Mouse (Mus musculus) embryo, embryonic 10 days (tissue): ENCODE data around the gene B3galnt1.
"Not testable (repeated sequence)": the region's sequence is repeated elsewhere in the genome, so short reads cannot be mapped to it uniquely, and the experiment has no call there.

Experiments used
- DNase-seq: peaks from one replicate; pipeline ENCODE4 v3.0.0-alpha.2; 2015; ENCODE audit warnings: low spot score

The B3galnt1 gene

DNA sequence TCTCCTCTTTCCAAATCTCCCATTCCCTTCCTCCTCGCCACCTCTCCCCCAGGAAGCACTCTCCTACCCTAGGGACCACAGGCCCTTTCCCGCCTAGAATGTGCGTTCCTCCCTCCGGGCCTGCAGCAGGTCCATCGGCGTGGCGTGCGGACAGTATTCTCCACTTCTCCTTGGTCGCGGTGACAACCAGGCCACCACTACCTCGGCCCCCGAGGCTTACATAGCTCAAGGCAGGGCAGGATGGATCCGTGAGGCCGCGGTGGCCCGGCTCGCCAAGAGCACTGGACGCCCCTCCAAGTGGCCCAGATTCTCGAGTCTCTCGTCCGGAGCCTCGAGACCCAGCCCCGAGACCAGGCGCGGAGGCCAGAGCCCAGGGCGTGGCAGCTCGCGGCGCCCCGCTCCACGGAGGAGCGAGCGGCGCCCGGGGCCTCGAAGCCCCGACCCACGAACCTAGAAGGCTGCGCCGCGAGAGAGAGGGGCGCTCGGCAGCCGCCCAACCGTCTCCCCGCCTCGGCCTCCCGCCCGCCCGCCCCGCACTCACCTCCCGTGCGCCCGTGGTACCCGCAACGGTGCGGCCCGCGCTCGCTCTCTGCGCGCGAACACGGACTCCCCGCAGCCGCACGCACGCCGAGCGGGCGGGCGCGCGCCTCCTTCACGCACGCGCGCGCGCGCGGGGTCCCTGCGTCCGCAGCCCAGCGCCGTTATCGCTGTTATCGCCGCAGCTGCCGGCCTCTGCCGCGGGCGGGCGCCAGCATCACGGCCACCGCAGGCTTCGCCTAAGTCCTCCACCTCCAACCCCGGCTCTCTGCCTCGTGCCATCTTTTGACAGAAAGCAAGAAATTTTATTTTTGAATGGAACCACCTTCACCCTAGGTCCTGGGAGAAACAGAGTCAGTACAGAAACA, at the start of gene B3galnt1:
TSS of gene B3galnt1 (minus strand) at position 700 of the 905 bp plus-strand sequence.
- peak; percentile 76 for DNase-seq

DNA sequence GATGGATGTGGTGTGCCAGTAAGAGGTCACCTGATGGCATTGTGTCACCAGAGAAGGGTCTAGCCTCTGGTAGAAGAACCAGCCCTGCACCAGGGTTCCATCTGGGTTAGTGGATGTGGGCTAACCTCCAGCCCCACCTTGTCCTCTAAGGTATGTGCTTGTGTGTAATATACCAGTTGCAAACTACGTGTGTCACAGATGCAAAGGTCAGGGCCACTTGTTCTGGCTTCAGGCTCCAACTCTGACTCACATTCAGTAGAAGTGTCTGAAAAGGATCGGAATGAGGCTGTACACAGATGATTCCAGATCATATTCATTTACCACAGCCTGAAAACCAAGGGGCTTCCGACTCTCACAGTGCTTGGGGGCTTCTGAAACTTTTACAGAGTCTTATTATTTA, 35.8 kb upstream of the B3galnt1 start:
- no peak for DNase-seq

DNA sequence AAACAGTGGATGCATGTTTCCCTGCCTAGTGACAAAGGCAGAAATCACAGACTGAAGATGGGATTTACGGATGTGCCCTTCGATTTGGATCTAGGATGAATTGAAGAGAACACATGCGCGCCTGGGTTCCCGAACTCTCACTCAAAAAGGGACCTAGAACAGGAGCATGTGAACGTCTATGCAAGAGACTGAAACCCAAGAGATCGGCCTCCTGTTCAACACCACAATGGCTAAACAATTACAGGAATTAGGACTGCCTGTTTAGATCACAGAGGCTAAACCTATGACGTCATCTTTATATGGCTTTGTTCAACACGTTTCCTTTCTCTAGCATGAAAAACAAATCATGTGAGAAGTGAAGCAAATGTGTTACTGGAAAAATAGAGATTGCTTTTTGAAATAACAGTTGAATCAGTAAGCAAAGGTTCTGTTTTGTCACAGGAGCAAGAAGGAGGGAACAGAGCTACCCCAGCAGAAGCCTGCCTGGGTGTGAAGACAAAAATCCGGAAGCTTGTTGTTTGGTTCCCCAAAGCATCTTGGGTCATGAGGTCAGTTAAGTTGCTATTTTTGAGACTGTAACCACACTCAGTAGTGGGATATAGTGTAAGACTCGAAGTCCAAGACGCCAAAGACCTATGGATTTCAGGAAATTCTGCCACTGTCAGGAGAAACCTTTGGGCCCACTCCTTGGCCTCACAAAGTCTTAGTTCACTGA, 35.1 kb upstream of the B3galnt1 start:
- no peak for DNase-seq

DNA sequence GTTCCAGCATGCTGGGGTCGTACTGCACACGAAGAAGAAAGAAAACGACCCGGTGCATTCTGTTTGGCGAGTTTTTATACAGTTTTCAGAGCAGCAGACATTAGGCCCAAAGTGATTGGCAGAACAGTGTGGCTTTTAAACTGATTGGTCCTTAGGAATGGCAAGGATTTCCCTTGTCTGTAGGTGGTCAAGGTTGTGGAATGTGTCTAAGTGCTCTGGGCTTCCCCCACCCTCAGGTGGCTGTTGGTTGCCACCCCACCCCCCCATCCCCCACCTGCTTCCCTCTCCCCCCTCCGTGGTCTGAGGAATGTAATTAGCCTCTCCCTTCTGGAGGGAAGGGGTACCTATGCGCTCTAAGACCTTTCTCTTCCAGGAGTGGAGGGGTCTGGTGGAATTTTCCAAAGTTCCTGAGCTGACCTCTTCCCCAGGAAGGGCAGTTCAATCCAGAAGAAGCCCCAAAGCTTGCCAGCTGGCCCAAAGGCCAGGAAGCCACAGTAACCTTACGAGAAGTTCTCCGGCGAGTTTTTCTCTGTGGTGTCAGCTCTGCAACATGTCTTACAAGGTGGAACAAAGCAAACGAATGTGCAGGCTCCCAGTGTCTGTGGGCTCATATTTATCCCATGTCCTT, 28.3 kb upstream of the B3galnt1 start:
- no peak for DNase-seq

DNA sequence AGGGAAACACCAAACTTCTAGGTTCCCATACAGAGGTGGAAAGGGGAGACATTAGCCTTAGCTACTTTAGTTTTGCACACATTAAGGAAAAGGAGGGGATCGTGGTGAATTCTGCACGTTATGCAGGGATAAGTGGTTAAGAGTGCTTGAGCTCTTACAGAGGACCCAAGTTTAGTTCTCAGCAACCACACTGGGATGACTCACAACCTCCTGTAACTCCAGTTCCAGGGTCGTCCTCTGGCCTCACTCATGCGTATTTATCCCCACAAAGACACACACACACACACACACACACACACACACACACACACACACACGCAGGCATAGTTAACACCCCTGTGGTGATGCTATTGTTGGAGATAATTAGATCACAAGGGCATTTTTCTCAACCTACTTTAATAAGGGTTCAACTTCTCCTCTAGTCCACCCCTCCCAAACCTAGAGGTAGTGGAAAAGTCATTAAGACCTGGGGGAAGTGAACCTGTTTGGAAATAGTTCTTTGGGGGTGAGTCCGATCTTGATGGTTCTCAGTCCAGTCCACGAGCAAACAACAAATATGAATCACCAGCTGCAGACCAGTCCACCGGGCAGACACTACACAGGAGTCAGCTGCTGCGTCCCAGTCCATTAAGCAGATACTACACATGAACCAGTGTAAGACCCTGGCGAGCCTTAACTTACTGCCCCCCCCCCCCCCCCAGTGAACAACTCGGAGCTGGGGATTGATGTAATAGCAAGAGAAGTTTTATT, 27.6 kb upstream of the B3galnt1 start:
- no peak for DNase-seq

DNA sequence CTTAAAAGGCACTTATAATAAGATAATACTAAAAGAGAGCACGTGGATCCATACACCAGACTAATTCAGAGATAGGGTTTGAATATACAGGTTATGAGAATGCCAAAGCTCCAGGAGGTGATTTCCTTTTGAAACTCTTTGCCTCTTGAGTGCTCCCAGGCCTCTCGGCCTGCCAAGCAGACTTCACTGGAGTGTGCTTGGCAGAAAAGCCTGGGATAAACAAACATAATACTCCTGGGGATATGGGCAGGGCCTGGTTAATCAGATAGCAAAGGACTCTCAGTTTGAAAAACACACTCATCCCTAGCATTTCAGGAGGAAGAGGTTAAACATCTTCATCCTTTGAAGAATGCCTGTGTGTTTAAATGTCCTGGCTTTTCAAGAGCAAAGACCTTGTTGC, 25.4 kb upstream of the B3galnt1 start:
- DNase-seq: no peak

DNA sequence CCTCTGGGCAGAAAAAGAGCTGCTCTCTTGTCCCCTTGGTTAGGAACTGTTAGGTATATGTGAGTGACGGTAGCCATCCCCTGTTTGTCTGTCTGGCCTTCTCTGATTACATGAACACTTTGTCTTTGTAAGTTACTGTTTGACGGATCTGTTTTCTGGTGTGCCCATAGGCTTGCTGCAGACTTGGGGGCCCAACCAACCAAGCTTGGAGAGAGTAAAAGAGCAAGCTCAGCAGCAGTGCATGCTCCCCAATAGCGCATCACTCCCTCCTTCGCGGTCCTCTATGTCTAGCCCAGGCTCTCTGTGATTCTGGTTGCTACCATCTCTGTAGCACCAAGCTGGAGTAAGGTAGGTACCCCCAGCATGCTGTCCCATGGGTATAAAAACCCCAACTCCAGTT, 9.1 kb upstream of the B3galnt1 start:
- no peak for DNase-seq

DNA sequence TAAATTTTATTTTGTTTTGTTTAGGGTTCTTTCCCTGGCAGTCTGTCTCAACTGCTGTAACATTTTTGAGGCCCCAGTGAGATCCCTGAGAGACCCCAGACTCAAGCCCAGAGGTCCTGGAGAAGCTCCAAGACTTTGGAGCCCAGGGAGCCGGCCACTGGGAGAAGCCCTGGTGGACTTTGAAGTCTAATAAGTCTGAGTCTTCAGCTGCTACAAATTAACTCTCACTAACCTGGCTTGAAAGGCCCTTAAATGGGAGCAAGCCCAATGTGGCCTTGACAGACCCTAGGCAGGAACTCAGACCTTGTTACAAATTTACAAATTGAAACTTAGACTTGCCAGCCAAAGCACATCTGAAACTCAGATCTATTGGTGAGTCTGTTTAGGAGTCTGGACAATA, 8.7 kb upstream of the B3galnt1 start:
- no peak for DNase-seq

DNA sequence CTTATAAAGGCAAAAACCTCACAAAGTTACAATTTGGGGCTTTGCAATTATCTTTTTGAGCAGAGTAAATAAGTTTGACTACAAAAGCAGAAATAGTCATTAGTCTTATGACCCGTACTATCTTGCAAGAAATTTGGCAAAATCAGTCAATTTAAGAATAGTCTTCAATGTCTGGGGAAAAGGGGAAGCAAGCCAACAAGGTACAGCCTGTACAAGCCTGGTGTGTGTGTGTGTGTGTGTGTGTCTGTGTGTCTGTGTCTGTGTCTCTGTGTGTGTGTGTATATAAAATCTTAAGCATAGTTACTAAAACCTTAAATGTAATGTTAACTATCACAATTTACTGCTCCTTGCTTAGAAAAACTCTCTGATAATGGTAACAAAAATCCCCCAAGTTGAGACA, 8.2 kb upstream of the B3galnt1 start:
- no peak for DNase-seq

DNA sequence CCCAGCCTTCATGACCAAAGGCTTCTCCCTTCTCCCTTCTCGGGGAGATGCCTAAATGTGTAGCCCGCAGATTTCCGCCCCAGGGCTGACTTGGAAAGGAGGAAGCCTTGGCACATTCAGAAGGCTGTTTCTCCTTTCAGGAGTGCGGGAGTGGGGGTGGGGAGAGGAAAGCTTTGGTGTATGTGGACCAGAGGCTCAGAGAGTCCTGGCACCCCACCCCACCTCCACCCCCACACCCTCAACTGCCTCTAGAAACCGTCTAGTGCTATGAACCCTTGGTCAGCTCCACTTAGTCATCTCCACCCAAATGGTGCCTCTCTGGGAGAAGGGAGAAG, 373 bp upstream of the B3galnt1 start:
- DNase-seq: no peak

DNA sequence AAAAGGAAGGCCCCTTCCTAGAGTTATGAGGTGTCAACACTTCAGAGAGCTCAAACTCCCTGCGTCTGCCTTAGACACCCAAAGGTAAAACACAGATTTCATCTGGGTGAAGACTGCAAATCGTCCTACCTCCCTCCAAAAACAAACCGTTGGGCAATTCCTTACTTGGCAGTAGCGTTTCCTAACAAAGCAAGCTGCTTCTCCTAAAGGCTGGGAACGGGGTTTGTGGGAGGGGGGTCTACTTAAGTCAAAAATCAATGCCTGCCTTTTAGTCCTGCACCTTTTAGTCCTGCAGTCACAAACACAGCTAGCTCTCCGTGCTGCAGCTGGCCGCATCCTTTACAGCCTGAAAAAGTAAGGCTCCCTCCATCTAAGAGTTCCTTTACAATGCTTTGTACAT, 944 bp downstream of the B3galnt1 start:
- DNase-seq: no peak

DNA sequence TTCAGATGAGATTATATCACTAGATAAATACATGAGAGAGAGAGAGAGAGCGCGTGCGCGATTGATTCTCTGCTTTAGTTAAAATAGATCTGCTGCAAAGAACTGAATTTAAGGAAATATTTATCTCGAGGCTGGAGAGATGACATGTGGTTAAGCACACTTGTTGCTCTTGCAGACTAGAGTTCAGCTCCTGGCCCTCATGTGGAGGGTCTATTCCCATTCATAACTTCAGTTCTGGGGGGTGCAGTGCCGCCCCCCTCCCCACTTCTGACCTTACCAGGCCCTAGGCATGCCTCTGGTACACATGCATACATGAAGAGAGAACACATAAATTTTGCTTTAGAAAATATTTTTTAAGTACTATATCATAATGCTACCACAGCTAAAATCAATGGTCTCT, 1.5 kb downstream of the B3galnt1 start:
- no peak for DNase-seq

DNA sequence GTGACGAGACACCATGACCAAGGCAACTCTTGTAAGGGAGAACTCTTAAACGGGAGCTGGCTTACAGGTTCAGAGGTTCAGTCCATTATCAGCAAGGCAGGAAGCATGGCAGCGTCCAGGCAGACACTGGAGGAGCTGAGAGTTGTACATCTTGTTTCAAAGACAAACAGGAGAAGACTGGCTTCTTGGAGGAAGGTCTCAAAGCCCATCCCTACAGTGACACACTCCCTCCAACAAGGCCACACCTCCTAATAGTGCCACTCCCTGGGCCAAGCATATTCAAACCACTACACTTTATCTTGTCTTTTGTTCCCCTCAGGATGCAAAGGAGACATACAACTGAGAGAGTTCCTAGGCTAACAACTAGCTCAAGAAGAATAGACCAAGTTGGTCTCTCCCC, 2.6 kb downstream of the B3galnt1 start:
- no peak for DNase-seq

DNA sequence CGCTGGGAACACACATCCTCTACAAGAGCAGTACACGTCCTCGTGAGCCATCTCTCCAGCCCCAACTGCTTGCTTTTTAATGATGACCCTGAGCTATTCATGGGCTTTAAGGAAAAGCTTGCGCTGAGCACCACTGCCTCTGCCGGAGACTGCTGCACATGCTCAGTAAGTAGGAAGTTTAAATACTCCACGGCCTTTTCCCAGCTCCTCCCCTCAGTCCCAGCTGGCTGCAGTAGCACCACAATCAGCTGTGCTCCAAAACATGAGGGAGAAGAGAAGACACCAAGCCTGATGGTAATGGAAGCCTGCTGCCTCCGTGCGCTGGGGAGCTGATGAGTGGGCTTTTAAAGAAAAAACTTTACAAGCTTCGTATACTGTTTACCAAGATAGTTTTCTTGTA, 4.7 kb downstream of the B3galnt1 start:
- no peak for DNase-seq

DNA sequence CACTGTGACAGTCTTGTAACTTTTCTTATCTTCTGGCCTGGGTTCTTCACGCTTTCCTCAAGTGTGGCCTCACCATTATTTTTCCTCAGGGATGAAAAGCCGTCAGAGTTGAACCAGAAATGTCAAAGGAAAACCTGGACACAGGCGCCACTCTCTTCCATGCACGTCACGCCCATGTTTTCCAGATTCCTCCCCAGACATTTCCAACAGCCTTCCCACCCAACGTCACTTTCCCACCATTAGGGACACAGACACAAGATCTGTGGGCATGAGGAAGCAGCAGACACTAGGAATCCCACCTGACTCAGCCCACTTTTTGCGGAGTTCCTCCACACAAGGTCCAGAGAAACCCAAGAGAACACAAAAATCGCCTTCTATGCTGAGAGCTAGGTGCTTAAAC, 5.3 kb downstream of the B3galnt1 start:
- no peak for DNase-seq

DNA sequence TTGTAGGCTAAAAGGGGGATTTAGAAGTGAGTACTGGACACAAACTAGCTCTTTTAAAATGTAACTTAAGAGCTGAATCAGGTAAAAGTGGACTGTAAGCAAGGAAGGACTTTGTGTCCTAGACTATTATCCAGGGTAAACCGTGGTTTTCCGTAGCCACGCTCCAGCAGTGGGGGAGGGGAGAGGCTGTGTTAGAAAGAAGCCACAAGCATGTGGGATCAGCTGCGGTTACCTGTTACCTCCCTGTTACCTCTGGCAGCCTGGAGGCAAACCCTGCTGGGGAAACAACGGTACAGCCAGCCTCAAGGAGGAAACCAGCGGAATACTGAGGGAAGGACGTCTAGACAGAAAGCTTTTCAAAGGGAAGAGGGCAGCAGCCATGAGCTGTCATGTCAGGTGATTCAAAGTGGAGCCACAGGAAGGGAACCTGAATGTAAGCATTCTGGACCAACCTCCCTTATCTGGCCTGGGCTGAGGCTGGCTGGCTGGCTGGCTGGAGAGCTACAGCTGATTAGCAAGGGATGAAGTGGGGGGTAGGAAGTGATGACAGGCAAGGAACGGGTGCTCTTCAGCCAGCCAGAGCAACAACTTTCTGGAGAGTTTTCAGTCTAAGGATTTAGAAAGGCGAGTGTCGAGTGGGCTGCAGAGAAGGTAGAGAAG, 10.5 kb downstream of the B3galnt1 start:
- DNase-seq: peak; percentile 20

DNA sequence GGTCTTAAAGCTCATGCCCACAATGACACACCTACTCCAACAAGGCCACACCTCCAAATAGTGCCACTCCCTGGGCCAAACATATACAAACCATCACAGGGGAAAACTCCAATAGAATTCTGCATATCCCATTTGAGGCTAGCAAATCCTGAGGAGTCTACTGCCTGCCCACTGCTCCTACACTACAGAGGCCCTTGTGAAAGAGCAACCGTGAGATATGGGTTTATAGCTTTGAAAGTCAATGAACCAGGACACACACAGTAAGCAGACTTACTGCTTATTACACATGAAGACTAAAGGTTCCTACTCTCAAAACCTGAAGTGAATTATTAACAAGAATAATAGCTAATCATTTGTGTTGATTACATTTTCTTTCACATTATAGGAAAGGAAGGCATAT, 15.0 kb downstream of the B3galnt1 start:
- no peak for DNase-seq

DNA sequence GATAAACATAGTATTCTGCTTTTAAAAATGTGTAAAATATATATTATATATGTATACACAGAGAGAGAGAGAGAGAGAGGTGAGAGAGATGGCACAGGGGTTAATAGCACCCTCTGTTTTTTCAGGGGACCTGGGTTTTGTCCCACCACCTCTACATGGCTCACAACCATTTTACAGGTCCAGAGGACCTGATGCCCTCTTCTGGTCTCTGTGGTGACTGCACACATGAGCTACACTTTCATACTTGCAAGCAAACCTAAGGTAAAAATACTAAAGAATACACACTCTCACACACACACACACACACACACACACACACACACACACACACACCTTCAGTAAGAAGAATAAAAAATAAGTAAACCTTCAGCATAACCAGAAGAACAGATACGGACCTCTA, 20.0 kb downstream of the B3galnt1 start:
- no peak for DNase-seq

DNA sequence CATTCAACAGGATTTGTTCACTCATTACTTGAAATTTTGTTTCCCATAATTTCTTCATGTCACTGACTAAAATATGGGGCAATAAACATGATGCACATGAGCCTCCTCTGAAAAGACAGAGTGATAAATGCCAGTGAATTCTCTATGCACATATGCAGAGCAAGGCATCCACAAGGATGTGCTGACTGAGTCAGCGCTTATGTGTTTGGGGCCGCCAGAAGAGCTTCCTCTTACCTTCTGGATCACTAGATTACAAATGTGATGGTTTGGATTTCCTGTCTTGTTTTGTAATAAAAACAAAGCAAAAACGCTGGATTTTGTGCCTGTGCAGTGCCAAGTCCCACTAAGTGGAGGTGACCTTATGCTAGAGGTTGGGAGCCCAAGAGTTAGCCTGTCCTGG, 22.0 kb downstream of the B3galnt1 start:
- DNase-seq: no peak

DNA sequence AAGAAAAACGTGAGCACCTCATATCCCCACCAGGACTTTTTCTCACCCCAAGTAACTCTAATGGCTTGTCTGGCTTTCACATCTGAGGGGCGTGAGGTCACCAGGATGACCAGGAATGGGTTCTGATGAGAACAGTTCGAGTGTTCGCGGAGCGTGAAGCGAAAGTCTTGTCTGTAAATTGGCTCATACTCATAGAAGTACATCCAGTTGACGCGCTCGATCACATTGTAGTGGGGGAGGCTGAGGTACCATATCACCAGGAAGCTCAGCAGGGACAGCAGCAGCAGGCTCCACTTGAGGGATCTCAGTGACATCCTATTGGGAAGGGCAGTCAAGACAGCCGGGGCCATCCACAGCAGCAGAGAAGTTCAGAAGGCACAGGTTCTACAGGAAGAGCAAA, 23.2 kb downstream of the B3galnt1 start:
- no peak for DNase-seq

DNA sequence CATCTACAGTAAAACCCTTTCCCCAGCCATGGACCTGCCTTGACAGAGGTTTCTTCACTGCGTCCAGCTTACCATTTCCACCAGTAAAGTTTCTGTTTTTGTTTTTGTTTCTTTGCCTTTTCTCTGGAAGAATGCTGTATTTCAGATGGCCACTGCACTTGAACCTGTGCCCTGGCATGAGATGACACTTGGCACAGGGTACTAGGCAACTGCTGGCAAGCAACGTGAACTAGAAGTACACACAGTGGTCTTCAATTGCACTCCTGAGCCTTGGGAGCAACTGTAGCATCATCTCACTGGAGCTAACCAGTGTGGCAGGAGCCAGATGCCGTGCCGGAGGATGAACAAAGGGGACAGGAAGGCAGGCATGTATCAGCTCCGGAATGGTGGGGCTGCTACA, 26.2 kb downstream of the B3galnt1 start:
- no peak for DNase-seq

DNA sequence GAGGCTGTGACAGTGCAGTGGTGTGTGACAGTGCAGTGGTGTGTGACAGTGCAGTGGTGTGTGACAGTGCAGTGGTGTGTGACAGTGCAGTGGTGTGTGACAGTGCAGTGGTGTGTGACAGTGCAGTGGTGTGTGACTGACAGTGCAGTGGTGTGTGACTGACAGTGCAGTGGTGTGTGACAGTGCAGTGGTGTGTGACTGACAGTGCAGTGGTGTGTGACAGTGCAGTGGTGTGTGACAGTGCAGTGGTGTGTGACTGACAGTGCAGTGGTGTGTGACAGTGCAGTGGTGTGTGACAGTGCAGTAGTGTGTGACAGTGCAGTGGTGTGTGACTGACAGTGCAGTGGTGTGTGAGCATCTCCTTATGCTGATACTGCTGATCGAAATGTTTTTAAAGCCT, 33.2 kb downstream of the B3galnt1 start:
- DNase-seq: not testable (repeated sequence)
